Mouse (Mus musculus): ENCODE data around the gene Bmp3.

The Bmp3 gene

DNA sequence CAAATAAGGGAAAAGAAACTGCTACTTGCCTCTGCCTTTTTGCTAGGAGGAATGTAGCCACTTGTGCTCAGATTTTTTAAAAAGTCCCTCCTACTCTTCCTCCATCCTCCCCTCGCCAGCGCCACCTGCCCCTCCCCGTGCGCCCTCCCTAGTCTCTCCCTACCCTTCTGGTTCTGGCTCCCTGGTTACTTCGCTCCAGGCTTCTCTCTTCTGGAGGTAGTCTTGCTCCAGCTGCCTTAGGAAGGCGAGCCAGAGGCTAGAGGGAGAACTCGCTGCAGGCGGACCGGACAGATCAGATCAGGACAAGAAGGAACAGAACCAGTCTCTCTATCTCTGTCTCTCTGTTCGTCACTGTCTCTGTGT lies at the start of gene Bmp3:
Gene Bmp3, plus strand, starts transcription at position 152 of the 363 bp plus-strand sequence.
- no peak for DNase-seq (ENCODE audit: low read depth, low spot score)
- H3K27me3 ChIP-seq (ENCODE audit: control insufficient read depth, insufficient read depth, low read length, poor library complexity, severe bottlenecking): no peaks in the 10 kb centered on the region
- H3K36me3 ChIP-seq (ENCODE audit: control insufficient read depth, insufficient read depth, low read length, poor library complexity, severe bottlenecking): no peaks in the 10 kb centered on the region

DNA sequence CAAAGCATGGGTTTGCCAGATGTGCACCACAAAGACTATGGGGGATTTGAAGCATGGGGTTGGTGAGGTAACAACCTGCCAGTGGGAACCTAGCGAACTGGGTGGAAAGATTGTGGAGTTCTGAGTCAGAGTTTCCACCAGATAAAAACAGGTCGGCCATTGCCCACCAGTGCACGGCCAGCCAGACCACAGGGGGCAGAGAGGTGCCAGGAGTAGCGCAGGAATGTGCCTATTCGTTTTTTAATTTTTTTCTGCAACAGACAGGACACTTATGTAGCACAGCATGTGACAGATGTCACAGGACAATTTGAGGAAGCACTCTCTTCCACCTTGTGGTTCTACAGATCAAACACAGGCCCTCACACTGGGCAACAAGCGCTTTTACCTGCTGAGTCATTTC lies 49.5 kb upstream of the Bmp3 start:
- no peak for DNase-seq (ENCODE audit: low read depth, low spot score)
- Histone ChIP-seq H3K36me3 (ENCODE audit: control insufficient read depth, insufficient read depth, low read length, poor library complexity, severe bottlenecking) (no peaks in the 10 kb centered on the region), H3K27me3 (ENCODE audit: control insufficient read depth, insufficient read depth, low read length, poor library complexity, severe bottlenecking) (no peaks in the 10 kb centered on the region)

GRCm38 (mm10) chr5:98806492-98806891 lies 47.7 kb upstream of the Bmp3 start:
- H3K36me3 ChIP-seq (ENCODE audit: control insufficient read depth, insufficient read depth, low read length, poor library complexity, severe bottlenecking): no peaks in the 10 kb centered on the region
- DNase-seq (ENCODE audit: low read depth, low spot score): no peak
- H3K27me3 ChIP-seq (ENCODE audit: control insufficient read depth, insufficient read depth, low read length, poor library complexity, severe bottlenecking): no peaks in the 10 kb centered on the region

- Histone ChIP-seq H3K27me3 (ENCODE audit: control insufficient read depth, insufficient read depth, low read length, poor library complexity, severe bottlenecking) (no peaks in the 10 kb centered on the region), H3K36me3 (ENCODE audit: control insufficient read depth, insufficient read depth, low read length, poor library complexity, severe bottlenecking) (no peaks in the 10 kb centered on the region)
- no peak for DNase-seq (ENCODE audit: low read depth, low spot score)
Observed at GRCm38 (mm10) chr5:98807022-98807421, 47.2 kb upstream of the Bmp3 start.

DNA sequence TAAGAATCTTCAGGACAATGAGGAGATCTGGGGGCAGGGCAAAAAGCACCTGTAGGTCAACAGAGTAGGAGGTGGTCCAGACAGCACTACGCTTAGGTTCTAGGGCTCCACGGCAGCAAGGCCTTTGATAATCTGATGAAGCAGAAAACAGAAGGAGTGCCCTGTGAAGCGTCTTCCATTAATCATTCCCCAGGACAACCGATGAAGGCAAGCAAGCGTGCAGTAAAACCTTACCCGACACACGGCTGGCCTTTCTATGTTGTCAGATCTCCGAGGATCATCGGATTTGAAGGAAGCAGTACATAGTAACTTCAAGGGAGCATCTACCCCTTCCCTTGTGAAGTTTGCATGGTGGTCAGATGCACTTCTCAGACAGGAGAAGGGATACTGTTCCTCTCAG lies 46.3 kb upstream of the Bmp3 start:
- no peak for DNase-seq (ENCODE audit: low read depth, low spot score)
- Histone ChIP-seq H3K27me3 (ENCODE audit: control insufficient read depth, insufficient read depth, low read length, poor library complexity, severe bottlenecking) (no peaks in the 10 kb centered on the region), H3K36me3 (ENCODE audit: control insufficient read depth, insufficient read depth, low read length, poor library complexity, severe bottlenecking) (no peaks in the 10 kb centered on the region)

DNA sequence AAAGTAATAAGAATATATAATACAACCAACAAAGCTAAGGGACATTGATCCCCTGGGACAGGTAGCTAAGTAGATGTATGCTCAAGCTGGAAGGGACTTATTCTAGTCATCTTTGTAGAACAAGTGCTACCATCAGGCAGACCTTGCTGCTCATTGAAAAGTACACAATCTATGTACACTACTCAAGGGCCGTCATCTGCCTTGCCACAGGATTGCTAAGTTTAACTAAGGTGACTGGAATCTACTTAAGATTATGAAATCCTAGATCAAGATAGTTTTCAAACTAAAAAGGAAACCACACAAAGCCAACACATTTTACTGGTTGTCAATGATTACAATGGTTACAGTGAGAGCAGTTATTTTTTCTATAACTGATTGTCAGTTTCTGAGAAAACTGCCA lies 41.8 kb upstream of the Bmp3 start:
- no peaks in the 10 kb centered on the region for H3K36me3 ChIP-seq (ENCODE audit: control insufficient read depth, insufficient read depth, low read length, poor library complexity, severe bottlenecking)
- DNase-seq (ENCODE audit: low read depth, low spot score): no peak

DNA sequence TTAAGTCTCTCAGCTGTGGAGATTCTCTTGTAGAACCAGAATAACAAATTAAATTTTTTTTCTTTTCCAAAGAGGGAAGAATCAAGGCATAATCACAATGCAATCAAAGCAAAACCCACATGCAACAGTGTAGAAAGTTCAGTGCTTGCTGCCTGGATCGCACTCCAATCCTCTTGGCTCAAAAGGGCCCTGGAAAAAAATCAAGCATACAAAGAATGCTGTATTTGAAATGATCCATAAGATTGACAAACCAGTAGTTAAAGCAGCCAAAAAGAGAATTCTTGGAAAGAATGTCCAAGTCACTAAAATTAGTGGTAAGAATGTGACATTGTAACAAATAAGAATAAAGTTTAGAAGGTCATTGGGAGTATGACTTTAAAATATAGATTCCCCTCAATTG lies 38.9 kb upstream of the Bmp3 start:
- H3K36me3 ChIP-seq (ENCODE audit: control insufficient read depth, insufficient read depth, low read length, poor library complexity, severe bottlenecking): no peaks in the 10 kb centered on the region
- no peak for DNase-seq (ENCODE audit: low read depth, low spot score)
- no peaks in the 10 kb centered on the region for H3K27me3 ChIP-seq (ENCODE audit: control insufficient read depth, insufficient read depth, low read length, poor library complexity, severe bottlenecking)

More for the DNA sequence above, 41.8 kb upstream of the Bmp3 start:
- H3K27me3 ChIP-seq (ENCODE audit: control insufficient read depth, insufficient read depth, low read length, poor library complexity, severe bottlenecking): no peaks in the 10 kb centered on the region

DNA sequence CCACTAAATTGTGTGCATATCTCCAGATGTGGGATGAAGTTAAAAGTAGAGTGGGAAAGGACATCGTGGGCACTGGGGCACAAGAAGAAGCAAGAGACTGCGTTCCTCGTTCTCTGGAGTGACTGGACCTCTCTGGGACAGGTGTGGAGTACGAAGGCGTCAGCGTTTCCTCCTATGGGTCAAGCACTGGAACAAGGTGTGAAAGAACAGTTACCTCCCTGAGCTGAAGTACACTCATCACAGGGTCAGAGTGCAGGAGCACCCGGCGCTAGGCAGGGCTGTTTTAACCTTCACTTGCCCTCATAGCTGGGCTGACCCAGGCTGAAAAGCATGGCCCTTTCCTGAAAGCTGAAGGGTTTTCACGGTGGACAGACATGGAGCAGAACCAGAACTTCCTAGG lies 20.5 kb upstream of the Bmp3 start:
- H3K36me3 ChIP-seq (ENCODE audit: control insufficient read depth, insufficient read depth, low read length, poor library complexity, severe bottlenecking): no peaks in the 10 kb centered on the region
- DNase-seq (ENCODE audit: low read depth, low spot score): no peak
- H3K27me3 ChIP-seq (ENCODE audit: control insufficient read depth, insufficient read depth, low read length, poor library complexity, severe bottlenecking): no peaks in the 10 kb centered on the region

DNA sequence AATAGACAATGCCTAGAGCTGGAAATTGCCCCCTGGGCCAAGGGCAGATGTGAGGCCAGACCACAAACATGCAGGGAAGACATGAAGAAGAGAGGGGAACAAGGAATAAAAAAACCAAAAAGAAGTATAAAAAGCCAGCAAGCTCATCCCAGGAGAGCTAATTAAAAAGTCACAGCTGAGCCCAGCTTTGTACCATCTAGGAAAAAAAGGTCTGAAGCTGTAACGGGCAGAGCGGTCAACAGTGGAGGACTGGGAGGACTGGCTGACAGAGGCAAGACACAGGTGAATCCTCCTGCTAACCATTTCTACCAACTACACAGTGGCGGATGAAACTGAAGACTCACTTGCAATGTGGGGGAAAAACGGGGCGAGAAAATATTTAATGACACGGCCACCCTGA lies 19.9 kb upstream of the Bmp3 start:
- DNase-seq (ENCODE audit: low read depth, low spot score): no peak
- Histone ChIP-seq H3K36me3 (ENCODE audit: control insufficient read depth, insufficient read depth, low read length, poor library complexity, severe bottlenecking) (no peaks in the 10 kb centered on the region), H3K27me3 (ENCODE audit: control insufficient read depth, insufficient read depth, low read length, poor library complexity, severe bottlenecking) (no peaks in the 10 kb centered on the region)

DNA sequence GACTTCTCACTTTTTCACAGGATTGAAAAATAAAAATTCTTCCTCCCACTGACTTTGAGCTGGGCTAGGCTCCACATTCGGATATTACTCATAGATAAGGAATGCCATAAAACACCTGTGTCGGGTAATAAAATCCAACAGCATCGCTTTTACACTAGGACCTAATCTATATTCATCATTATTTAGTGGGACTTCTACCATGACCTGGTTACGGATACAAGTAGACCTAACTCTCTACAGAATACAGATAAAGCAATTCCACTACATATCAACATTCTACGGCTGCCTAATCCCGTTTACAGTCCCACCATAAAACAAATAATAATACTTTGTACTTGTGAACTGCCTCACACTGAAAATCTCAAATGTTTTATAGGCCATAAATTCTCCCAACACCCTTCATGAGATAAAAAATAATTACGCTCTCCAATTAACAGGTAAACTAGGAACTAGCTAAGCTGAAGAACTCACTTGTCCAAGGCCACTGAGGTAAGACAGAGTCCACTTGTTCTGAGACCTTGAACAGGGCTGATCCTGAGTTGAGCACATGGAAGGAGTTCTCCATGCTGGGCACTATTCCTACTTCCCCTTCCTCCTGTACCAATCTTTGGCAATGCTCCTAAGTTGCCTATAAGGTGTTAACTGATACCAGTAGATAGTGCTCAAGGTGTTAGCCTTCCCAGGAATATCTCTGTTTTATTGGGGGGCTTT lies 11.5 kb upstream of the Bmp3 start:
- no peaks in the 10 kb centered on the region for H3K27me3 ChIP-seq (ENCODE audit: control insufficient read depth, insufficient read depth, low read length, poor library complexity, severe bottlenecking)
- no peak for DNase-seq (ENCODE audit: low read depth, low spot score)
- no peaks in the 10 kb centered on the region for H3K36me3 ChIP-seq (ENCODE audit: control insufficient read depth, insufficient read depth, low read length, poor library complexity, severe bottlenecking)

- Histone ChIP-seq H3K27me3 (ENCODE audit: control insufficient read depth, insufficient read depth, low read length, poor library complexity, severe bottlenecking) (no peaks in the 10 kb centered on the region), H3K36me3 (ENCODE audit: control insufficient read depth, insufficient read depth, low read length, poor library complexity, severe bottlenecking) (no peaks in the 10 kb centered on the region)
- no peak for DNase-seq (ENCODE audit: low read depth, low spot score)
Observed at GRCm38 (mm10) chr5:98844664-98845063, 9.6 kb upstream of the Bmp3 start.

GRCm38 (mm10) chr5:98854627-98855564 lies 681 bp downstream of the Bmp3 start:
- Histone ChIP-seq H3K27me3 (ENCODE audit: control insufficient read depth, insufficient read depth, low read length, poor library complexity, severe bottlenecking) (no peaks in the 10 kb centered on the region), H3K36me3 (ENCODE audit: control insufficient read depth, insufficient read depth, low read length, poor library complexity, severe bottlenecking) (no peaks in the 10 kb centered on the region)
- no peak for DNase-seq (ENCODE audit: low read depth, low spot score)

- Histone ChIP-seq H3K27me3 (ENCODE audit: control insufficient read depth, insufficient read depth, low read length, poor library complexity, severe bottlenecking) (no peaks in the 10 kb centered on the region), H3K36me3 (ENCODE audit: control insufficient read depth, insufficient read depth, low read length, poor library complexity, severe bottlenecking) (no peaks in the 10 kb centered on the region)
- DNase-seq (ENCODE audit: low read depth, low spot score): no peak
Observed at GRCm38 (mm10) chr5:98855741-98856140, 1.5 kb downstream of the Bmp3 start.

- Histone ChIP-seq H3K27me3 (ENCODE audit: control insufficient read depth, insufficient read depth, low read length, poor library complexity, severe bottlenecking) (no peaks in the 10 kb centered on the region), H3K36me3 (ENCODE audit: control insufficient read depth, insufficient read depth, low read length, poor library complexity, severe bottlenecking) (no peaks in the 10 kb centered on the region)
- DNase-seq (ENCODE audit: low read depth, low spot score): no peak
Observed at GRCm38 (mm10) chr5:98856356-98856755, 2.1 kb downstream of the Bmp3 start.

GRCm38 (mm10) chr5:98863891-98864290 lies 9.7 kb downstream of the Bmp3 start:
- H3K27me3 ChIP-seq (ENCODE audit: control insufficient read depth, insufficient read depth, low read length, poor library complexity, severe bottlenecking): no peaks in the 10 kb centered on the region
- DNase-seq (ENCODE audit: low read depth, low spot score): peak; percentile 3
- H3K36me3 ChIP-seq (ENCODE audit: control insufficient read depth, insufficient read depth, low read length, poor library complexity, severe bottlenecking): no peaks in the 10 kb centered on the region

All from splenic B cell, adult 2 months (primary cell).